Mouse (Mus musculus): ENCODE results near the gene Npr1.

- no peak for TF ChIP-seq CTCF (IDR thresholded peaks at IDR 0.05; ENCODE audit: control insufficient read depth, insufficient read depth, insufficient replicate concordance, low read depth, low read length)
- no peak for TF ChIP-seq POLR2A (IDR thresholded peaks at IDR 0.05; ENCODE audit: control insufficient read depth, low read depth, low read length)
Observed at GRCm38 (mm10) chr3:90432811-90433219, 32.9 kb downstream of the Npr1 start.

Measured in testis, adult 2 months (tissue).